Mouse (Mus musculus): ENCODE measurements around the gene Mkln1.

Mkln1 gene

DNA sequence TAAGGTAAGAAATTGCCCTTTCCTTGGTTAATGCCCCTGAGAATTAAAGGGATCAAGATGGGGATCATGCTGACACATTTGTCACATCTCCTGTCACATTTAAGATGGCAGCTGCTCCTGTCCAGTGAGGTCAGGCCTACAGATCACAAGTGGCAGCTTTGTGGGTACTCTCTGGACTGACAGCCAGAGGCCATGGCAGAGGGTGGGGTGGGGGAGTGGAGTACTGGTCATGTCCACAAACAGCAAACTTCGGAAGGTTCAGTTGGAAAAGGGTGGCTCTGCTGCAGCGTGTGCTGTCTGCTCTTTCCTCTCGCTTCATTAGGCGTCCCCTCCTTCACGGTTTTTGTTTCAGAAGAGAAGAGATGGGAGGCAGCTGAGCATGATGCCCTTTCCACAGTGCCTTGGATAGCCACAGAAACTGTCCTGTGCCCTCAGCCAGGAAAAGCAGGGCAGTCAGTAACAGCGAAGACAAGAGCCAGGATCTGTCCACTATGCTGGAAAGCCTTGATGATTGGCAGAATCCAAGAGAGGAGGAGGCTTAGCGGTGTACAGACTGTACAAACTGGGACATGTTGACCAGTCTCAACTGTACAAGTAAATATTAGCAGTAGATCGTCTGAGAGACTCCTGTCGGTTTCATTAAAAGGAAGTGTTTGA lies 119.3 kb downstream of the Mkln1 start:
- DNase-seq (ENCODE audit: low spot score) = no peak

DNA sequence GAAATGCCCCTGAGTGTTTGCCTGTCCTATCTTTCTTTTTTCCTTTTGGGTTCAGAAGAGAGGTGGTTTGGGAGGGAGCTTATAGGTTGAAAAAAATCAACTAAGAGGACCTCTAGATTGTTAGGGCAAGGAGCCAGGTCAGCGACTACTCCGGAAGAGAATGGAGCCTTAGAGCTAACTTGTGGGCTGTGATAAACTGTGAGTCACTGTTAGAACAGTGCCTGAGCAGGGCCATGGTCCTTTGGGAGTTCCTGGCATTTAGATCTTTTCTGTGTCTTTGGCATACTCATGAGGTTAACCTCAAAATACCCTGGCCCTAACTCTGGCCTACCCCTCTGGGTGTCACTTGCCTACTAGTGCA lies 119.8 kb downstream of the Mkln1 start:
- no peak for DNase-seq (ENCODE audit: low spot score)

DNA sequence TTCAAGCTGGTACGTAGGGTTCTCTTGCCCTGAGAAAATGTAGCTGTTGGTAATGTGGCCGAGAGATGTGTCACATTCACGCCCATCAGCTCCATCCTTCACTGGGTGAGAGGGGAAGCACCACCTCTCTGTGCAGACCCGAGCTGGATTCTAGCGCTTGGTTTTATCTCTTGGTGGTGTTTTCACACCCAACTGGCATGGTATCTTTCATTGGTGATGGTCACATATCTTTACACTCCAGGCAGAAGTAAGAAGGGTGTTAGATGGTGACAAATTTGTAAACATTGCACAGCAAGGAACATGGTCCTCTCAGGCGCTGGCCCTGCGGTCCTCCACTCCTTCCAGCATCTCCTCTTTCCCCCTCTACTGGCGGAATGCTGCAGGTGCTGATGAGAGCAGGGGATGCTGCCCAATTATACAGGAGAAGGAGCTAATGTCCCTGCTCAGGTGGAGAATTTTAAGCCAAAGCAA lies 120.5 kb downstream of the Mkln1 start:
- no peak for DNase-seq (ENCODE audit: low spot score)

DNA sequence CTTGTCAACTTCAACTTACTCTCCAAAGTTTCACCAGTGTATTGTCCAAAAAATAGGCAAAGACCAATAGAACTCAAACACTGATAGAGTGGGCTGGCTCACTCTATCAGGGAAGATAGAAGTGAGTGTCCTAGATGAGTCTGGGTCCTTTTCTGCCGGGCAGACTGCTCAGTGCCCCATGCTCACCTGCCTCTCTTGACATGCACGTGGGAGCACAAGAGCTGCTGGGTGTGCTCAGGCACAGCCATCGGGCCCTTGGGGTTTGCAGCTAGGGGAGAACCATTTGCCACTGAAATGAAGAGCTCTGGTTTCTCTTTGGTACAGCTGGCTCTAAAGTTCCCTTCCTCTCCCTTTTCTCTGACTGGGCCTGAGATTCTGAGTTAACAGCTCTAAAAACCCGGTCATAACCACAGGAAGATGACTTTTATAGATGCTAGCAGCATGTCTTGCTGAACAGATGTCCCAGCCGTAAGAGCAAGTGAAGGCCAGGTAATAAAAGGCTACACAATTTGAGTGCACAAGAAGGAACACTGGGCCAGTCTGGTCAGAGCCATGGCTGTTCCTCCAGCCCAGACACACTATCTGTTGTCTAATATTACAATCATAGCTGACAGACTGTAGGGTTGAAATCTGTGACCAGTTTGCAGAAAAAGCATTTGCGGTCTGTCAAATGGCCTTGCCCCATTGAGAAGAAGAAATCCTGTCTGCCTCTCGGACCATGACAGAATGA lies 122.1 kb downstream of the Mkln1 start:
- DNase-seq (ENCODE audit: low spot score) = no peak

DNA sequence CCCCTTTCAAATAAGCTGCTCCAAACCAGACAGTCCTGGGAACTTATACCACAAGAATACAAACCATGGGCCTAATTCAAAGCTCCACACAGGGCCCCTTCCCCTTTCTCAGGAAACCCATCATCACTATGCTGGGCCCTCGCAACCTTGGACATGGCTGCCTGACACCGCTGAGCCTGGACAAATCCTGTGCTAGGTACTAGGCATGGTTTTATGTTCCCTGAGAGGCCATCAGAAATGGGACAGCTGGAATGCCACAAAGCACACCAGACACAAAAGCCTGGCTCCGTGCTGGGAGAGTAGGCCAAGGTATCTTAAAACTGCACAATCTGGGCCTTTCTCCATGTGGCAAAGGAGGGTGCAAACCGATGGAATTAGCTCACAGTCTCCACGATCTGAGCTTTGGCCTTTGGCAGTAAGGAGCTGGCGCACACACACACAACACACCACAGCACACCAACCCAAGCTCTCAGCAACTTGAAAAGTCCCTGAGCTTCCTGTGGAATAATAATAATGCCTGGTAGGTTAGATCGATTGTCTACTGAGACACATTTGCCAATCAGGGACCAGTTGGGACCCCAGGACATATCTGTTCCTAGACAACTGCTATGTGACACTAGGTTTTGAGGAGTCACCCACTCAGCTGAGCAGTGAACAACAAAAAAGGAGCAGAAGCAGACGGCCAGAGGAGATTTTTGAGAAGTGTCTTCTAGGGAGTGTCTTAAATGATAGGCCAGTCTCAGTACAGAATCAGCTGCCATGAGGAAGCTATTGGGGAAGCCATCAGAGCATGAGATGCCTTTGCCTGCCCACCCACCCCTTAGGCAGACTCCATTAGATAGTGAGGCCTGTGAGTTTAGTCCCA lies 123.2 kb downstream of the Mkln1 start:
- DNase-seq (ENCODE audit: low spot score) = no peak

DNA sequence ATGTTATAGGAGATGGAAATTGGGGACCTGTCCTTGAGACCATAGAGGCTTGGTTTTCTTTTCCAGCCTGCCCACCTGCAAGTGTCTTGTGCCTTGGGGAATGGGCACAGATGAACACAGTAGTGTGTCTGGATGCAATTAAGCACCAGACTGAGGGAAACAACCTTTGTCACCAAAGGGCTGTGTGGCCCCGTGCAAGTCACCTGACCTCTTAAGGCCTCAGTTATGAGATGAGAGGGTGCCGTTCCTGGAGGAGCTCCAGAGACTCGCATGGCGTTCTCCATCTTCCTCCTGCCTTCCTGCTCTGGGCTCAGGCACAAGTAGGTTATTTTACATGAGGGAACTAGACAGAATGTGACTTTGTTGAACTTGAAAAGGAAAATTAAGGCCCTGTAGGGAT lies 123.9 kb downstream of the Mkln1 start:
- no peak for DNase-seq (ENCODE audit: low spot score)

DNA sequence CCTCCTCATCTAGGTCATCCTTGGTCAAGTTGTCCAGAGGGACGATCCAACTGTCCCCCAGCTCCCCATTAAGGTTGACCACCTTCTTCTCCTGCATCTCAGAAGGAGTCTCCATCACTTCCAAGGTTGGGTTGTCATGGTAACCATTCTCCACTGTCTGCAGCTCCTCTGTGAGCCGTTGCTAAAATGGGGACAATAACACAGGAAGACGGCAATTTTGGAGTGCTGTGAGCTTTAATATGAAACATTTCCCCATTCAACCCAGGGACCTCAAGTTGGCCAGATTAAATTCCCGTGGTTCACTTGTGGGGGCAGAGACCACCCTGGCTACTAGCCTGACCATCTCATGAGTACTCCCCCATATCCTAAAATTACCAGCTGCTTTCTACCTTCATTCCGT lies 124.5 kb downstream of the Mkln1 start:
- peak; percentile 59 for DNase-seq (ENCODE audit: low spot score)

DNA sequence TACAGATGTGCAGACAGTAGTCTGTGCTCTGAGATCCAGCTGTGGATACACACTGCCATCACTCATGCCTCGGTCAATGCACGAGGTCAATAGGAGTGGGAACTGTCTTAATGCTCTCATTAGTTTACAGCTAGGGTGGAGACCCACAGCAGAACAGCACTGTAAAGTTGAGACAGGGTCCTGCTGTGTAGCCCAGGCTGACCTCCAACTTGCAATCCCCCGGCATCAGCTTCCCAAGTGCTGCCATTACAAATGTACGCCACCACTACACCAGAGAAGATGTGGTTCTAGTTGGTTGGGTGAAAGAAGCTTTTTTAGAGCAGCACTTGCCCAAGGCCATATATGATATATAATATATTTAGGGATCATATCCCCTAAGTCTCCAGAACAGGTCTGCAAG lies 125.1 kb downstream of the Mkln1 start:
- DNase-seq (ENCODE audit: low spot score) = no peak

DNA sequence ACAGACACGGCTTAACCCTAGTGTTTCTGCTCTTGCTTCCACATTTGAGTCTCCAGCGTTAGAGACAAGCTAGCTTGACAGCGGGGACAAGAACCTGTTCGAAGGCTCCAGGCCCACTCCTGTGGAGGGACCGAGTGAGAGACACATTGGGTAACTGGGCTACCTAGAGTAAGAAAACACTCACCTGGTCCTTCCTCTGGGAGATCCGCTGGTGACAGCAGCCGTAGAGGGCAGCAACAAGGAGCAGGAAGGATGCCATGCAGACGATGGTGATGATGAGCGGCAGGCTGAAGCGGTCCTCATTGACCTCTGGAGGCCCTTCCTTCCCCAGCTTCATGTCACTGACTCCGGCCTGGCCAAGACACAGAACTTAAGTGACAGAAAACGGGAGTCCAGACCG lies 125.6 kb downstream of the Mkln1 start:
- DNase-seq (ENCODE audit: low spot score) = no peak

DNA sequence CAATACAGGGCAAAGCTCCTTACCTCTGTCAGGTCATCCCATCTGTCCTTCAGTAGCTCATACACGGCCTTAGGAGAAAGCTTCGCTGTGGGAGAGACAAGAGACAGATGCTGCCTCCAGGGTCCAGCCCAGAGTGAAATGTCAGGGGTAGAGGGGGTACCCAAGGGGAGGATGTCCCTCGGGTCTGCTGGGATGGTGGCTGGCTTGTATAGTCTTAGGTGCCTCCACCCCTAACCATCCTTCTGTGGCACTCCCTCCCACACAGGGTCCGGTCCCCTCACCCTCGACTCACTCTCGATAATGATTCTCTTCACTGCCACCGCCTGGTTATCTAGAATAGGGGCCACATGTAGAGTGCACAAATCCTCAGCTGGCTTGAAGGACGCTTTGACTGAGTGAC lies 126.1 kb downstream of the Mkln1 start:
- no peak for DNase-seq (ENCODE audit: low spot score)

DNA sequence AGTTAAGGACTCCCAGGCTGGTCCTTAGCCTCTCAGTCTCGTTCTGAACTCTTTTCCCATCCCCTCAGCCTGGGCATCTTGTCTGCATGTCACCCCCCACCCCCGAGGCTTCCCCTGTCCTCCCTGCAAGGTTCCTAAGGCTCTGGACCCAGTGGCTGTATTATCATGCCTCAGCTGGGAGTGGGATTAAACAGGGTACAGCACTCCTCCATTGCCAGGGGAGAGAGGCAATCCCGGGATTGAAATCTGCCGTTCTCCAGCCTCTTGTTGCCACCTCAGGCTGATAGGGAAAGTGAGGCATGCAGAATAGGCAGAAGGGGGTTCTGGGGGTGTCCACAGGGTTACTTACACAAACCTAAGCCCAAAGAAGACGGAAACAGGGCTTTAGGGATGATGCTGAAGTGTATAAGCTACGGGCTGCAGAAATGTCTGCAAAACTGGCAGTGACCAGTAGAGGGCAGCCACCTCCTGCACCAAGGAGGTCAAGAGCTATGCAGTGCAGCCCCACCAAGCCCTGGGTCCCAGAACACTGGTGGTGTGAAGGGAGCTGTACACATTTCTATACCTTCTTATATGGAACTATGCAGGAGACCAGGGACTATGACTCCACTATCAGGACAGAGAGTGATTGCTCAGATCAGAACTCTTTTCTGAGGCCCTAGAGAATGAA lies 126.8 kb downstream of the Mkln1 start:
- DNase-seq (ENCODE audit: low spot score) = peak; percentile 51

DNA sequence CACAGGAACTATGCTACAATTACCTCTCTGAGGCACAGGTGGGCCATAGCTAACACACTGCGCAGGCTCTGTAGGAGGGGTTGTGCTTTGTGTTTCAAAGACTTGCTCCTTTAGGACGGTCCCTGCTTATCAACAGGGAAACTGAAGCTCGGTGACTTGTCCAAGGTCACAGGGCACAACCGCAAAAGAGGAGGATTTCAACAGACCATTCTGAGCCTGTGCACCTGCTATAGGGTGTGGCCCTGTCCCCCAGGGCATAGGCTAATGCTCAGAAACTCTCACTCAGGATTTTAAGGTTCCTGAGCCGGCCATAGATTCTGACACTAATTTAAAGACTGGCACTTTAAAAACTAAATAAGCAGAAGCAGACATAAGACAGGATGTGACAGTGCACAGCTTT lies 128.4 kb downstream of the Mkln1 start:
- no peak for DNase-seq (ENCODE audit: low spot score)

DNA sequence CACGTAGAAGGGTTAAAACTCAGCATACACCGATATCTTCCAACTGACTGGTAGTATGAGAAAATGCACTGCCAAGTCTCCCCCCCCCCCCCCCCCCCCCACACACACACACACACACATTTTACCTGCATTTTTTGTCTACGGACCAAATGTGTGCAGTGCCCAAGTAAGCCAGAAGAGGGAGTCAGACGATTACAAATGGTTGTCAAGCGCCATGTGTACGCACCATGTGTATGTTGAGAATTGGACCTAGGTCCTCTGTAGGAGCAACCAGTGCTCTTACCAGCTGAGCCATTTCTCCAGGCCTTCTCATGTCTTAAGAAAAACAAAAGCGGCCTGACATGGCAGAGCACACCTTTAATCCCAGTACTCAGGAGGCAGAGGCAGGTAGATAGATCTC lies 129.4 kb downstream of the Mkln1 start:
- no peak for DNase-seq (ENCODE audit: low spot score)

DNA sequence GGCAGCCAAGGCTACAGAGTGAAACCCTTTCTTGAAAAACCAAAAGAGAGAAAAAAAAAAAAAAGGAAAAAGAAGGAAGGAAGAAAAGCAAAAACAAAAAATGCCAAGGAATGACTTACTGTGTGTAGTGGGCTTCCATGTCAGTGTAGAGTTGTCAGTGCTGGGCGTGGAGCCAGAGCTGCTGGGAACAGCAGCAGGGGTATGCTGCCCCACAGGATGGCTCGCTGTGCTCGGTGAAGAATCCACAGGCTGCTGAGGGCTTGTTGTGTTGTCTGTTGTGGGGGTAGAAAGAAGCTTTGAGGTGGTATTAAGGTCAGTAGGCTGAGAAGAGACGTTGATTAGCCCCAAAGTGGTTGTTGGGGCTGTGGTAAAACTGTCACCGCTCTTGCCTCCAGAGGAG lies 129.8 kb downstream of the Mkln1 start:
- DNase-seq (ENCODE audit: low spot score) = no peak

DNA sequence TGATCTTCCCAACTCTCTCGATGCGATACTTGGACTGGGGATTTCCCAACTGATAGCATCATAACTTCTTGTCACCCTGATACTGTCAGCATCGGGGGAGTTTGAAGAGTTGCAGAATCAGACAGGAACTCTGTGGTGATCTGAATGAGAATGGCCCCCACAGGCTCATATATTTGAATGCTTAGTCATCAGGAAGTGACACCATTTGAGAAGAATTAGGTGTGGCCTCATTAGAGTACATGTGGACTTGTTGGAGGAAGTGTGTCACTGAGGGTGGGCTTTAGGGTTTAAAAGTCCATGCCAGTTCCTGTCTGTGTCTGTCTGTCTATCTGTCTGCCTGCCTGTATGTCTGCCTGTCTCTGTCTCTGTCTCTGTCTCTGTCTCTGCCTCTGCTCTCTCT lies 133.3 kb downstream of the Mkln1 start:
- DNase-seq (ENCODE audit: low spot score) = no peak

DNA sequence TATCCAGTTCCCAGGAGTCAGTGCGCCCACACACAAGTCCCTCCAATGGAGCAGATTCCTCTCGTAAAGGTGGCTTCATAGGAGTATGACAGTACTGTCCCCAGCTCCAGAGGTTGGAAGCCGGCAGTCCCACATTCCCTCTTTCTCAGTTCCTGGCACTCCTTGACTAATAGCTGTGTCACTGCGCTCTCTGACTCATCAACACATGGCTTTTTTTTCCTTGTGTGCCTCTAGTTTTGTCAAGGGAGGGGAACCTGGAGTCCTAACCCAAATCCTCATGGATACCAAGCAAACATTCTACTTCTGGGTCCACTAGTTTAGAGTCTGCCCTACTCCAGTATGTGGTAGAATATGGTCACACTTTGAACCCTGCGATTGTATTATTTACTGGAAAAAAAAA lies 136.2 kb downstream of the Mkln1 start:
- DNase-seq (ENCODE audit: low spot score) = no peak

DNA sequence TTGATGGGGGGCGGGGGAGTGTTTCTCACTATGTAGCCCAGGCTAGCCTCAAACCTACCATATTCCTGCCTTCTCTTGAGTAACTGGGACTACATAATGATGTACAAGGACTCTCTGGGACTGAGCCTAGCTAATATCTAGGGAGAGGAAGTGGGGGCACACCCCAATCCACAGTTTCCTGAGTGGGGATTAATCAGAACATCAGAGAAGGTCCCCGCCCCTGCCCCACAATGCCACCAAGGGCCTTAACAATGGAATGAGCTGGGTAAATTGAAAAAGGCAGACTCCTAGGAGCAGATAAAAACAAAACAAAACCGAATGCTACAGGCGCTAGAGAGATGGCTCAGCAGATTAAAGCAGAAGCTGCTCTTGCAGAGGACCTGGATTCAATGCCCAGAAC lies 138.7 kb downstream of the Mkln1 start:
- no peak for DNase-seq (ENCODE audit: low spot score)

DNA sequence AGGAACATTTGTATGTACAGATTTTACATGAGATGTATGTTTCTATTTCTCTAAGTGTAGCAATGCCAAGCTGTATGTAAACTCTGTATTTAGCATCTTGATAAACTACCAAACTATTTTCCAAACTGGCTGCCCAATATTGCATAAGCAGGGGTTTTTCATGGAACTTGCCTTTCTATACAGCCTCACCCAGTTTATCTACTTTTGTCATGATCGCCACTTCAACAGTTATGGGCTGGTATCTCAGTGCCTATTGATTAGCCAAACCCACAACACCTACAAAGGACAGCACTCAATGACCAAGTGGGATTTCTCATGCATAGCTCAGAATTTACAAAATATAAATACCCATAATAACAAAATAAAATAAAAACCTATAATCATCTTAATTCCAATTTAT lies 139.6 kb downstream of the Mkln1 start:
- DNase-seq (ENCODE audit: low spot score) = no peak

DNA sequence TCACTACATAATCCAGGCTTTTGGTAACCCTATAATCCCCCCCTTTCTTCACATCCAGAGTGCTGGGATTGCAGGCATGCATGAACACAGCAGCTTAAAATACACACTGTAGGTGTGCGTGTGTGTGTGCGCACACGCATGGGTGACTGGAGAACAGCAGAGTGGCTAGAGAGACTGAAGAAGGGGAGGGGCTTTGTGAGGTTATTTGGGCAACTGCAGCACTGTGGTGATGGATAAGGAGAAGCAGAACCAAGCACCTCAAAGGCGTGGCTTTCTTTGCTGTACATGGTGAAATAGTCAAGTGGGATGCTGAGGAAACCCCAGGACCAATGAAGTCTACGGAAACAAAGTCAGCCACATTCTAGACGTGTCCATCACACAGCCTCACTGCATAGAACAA lies 141.5 kb downstream of the Mkln1 start:
- DNase-seq (ENCODE audit: low spot score) = no peak

DNA sequence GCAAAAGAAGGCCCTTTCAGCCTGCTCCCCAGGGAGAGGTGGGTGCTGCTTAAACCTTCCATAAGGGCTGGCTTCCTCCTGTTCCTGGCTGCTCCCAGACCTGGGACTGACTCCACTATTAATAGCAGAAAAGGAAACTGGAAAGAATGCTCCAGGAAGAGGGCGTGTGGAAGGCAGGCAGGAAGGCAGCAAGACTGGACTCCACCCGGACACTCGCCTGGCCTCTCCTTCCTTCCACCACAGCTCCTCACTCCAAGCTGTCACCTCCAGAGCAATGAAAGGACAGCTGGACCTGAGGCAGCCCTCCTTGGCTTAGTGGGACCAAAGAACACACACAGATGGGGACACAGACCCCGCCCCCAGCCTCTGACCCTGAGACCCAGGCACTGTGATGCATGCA lies 145.8 kb downstream of the Mkln1 start:
- no peak for DNase-seq (ENCODE audit: low spot score)

DNA sequence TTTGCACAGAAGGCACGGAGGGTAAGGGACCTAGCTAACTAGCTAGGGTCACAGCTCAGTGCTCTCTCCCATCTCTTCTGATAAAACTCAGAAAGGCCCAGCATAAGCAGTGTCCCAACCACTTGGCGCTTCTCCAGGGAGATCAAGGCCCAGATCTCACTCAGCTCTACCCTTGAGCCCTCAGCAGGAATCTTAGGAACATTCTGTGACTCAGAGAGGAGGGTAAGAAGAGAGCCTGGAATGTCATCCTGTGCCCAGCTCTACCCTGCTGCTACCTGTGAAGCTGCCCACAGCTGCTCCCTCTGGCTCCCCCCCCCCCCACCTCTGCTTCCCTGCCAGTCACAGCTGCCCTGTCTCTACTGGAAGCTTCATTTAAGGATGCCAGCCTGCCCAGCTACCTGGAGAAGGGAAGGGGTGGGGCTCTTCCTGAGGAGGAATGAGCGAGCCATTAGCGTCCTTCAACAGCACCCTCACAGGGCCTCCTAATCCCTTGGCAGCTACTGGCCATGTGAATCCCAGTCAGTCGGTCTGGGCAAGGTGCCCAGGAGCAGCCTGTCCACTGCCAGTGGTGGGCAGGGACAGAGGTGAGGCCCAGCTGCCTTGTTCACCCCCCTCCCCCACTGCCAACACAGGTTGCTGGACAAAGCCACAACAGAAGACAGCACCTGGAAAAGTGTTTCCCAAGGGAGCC lies 151.0 kb downstream of the Mkln1 start:
- DNase-seq (ENCODE audit: low spot score) = no peak

Data from left cerebral cortex, adult 11 months (tissue).